Mouse (Mus musculus) cerebellum, adult 11-12 months (tissue): Measurements from ENCODE around the gene Dennd4a.

ENCODE experiments used
- DNase-seq: peaks from one replicate; pipeline ENCODE4 v3.0.0; 2022

Gene Dennd4a

DNA sequence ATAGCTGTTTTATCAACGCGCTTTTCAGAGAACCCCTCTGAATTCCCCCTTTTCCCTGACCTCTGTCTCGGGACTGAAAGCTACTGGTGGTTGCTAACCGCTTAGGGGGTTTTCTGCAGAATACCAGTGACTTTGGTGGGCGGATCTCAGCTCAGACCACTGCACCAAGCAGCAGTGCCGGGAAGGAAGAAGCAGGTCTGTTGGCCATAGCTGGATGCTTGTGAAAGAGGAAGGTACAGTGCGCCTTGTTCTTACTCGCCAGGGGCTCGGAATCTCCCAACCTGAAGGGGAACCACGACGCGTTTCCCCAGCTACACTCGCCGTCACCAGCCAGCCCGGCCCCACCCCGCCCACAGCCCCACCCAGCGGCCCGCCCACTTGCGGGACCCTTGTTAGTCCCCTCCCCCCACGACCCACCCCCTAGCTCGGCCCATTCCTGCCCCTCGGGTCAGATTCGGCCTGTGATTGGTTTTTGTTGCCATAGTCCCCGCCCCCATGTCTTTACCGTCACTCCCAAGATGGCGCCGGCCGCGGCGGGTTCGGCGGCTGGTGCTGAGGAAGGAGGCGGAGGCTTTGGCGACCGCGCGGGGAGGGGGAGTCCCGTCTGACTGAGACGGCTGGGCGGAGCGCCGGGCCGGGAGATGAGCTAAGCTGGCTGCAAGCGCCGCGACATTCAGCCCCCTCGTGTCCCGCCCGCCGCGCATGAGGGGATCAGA is at the start of gene Dennd4a:
Gene Dennd4a, plus strand, starts transcription at position 519 of the 716 bp plus-strand sequence.
- DNase-seq: peak; percentile 98

- DNase-seq: no peak
These were observed 46.3 kb upstream of the Dennd4a start for GRCm38 (mm10) chr9:64764824-64765223.

- no peak for DNase-seq
These were observed 45.0 kb upstream of the Dennd4a start for GRCm38 (mm10) chr9:64766136-64766535.

DNA sequence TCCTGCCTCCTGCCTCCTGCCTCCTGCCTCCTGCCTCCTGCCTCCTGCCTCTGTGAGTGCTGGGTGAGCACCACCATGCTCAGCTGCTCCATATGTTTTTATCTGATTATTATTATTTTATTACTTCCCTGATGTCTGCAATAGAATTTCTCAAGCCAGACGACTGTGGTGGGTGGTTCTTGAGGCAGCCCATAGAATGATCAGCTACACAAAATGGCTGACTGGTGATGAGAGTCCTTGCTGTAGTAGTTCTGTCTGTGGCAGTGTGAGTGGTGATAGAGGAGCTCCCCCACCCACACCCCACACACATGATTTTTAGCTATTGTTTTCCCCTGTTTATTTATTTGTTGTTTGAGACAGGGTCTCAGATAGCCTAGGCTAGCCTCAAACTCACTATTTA is 43.3 kb upstream of the Dennd4a start:
- DNase-seq: no peak

DNA sequence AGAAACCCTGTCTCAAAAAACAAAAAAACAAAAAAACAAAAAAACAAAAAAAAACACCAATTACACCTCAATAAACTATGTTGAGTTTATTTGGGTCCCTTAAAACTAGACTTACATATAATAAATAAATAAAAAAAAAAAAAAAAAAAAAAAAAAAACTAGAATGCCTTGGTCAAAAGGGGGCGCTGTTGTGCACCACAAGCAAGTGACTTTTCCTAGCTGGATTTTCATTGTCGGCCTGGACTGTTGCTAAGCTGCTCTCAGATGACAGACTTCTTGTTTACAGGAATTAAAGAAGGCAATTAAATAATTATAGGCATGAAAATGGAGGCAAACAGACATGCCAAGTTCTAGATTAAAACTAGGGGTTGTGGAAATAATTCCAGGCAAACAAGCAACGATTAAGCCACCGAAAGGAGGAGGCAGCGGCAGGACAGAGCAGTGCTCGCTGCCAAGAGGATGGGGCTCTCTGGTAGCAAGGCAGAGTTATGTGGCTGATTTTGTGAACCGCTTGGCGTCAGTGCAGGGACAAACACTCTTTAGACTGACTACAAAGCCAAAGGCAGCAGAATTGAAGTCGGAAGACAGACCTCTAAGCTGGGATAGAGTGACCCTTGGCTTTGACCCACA is 42.0 kb upstream of the Dennd4a start:
- DNase-seq: no peak

- no peak for DNase-seq
These were observed 41.2 kb upstream of the Dennd4a start for GRCm38 (mm10) chr9:64769911-64770310.

- no peak for DNase-seq
These were observed 40.7 kb upstream of the Dennd4a start for GRCm38 (mm10) chr9:64770411-64770849.

- DNase-seq: peak; percentile 21
These were observed 39.9 kb upstream of the Dennd4a start for GRCm38 (mm10) chr9:64771236-64771635.

- DNase-seq: no peak
These were observed 37.9 kb upstream of the Dennd4a start for GRCm38 (mm10) chr9:64773254-64773653.

- DNase-seq: no peak
These were observed 37.2 kb upstream of the Dennd4a start for GRCm38 (mm10) chr9:64773936-64774335.

DNA sequence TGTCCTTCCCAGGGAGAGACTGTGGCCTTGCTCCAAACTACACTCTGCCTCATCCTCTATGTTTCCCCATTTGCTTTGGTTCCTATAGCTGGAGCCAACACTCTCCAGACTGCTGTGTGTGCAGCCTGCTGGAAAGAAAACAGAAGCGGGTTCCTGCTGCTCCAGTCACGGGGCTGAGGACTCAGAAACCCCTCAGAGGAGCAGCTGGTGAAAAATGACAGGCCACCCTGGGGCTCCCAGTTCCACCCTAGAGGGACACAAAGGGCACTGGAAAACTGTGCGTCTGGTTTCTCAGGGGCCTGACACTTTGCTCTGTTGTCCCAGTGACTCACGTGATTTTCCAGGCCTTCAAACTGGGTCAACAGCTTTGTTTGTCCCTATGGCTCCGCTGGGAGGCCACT is 36.7 kb upstream of the Dennd4a start:
- DNase-seq: peak; percentile 44

DNA sequence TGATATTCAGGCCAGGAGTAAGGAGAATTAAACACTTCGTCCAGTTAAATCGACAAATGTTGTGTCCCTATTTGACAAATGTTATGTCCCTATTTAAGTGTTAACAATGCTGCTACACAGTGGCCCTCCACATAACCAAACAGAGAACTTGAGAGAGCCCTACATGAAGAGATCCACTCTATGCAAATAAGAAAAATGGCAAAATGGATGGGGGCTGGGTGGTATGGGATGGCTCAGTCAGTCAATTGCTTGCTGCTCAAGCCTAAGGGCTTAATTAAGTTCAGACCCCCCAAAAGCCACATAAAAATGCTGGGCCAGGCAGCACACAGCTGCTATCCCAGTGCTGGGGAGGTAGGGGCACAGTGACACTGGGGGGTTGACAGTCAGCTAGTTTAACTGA is 36.3 kb upstream of the Dennd4a start:
- DNase-seq: no peak

DNA sequence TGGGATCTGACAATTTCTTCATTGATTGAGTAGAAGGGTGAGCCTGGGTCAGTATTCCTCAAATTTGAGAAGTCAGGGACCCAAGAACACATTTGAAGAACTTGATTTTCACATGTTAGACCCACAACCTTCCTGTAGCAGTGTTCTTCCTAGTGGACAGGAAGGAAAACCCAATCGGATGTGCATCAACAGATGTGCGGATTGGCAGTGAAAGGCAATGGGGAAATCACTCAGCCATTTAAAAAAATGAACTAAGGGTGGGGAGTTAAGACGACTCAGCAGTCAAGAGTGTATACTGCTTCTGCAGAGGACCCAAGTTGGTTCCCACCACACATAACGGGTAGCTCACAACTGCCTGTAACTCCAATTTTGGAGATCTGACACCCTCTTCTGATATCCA is 35.6 kb upstream of the Dennd4a start:
- no peak for DNase-seq

DNA sequence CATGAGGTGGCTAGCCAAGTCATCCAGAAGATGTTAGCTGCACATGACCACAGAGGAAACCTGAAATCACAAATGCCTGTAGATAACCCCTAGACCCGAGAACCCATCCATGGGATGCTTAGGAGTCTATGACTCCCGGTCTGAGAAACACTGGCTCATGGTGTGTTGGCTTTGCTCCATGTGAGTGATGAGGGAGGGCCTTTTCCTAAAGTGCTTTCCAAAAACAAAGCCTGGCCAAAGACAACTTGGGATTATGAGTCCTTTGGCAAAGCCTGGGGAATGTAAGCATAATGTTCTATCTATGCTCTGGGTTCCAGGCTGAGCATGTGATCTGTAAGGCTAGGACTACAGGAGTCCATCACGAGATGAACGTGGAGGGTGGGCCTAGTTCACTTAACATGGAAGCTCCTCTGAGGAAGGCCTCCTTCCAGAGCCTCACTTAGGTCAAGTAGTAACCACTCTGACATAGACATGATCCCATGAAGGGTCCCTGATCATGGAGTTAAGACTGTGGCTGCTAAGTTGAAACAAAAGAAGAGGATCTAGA is 33.6 kb upstream of the Dennd4a start:
- no peak for DNase-seq

- no peak for DNase-seq
These were observed 33.0 kb upstream of the Dennd4a start for GRCm38 (mm10) chr9:64778151-64778550.

GRCm38 (mm10) chr9:64779628-64780027 is 31.5 kb upstream of the Dennd4a start:
- no peak for DNase-seq

- no peak for DNase-seq
These were observed 27.6 kb upstream of the Dennd4a start for GRCm38 (mm10) chr9:64783511-64783910.

GRCm38 (mm10) chr9:64784841-64785240 is 26.3 kb upstream of the Dennd4a start:
- no peak for DNase-seq

DNA sequence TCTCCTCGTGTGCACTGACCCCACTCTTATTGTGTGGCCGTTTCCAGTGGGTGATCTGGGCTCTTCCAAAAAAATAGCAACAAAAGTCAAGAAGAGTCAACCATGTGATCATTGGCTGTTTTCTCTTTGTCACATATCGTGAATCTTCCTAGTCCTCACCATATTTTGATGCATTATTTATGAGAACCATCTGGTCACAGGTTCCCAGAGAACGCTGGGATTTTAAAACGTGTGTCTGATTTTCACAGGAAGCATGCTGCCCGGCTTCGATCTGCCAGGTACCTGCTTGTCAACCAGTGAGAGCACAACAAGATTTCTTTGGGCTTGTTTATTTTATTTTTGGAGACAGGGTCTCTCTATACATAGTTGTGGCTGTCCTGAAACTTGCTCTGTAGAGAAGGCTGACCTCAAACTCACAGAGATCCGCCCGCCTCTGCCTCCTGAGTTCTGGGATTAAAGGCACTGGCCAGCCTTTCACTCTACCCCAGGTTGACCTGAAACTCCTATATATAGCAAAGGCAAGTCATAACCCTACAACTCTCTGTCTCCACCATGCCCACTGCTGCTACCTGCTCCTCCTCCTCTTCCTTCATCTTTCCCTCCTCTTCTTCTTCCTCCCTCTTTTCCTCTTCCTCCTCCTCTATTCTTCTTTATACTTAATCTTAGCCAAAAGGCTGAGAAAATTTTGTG is 24.8 kb upstream of the Dennd4a start:
- DNase-seq: no peak

- no peak for DNase-seq
These were observed 23.1 kb upstream of the Dennd4a start for GRCm38 (mm10) chr9:64788070-64788469.

DNA sequence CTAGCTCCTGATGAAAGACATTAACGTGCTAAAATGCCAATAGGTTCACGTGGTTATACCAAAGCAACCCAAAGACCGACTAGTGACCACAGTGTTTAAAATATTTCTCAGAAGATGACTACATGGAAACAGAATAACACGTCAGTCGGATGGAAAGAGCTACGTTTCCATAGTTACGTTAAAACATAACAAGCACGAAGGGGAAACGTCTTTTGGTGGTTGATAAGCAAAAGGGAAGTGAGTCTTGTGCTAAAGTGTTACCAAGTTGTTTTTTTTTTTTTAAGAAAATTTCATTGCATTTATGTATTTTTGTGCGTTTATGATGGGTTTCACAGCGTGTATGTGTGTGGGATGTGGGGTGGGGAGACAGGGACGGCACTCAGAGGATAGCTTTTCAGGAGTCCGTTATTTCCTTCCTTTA is 21.8 kb upstream of the Dennd4a start:
- DNase-seq: no peak

- no peak for DNase-seq
These were observed 21.2 kb upstream of the Dennd4a start for GRCm38 (mm10) chr9:64789887-64790400.
